Mouse (Mus musculus) ES-E14 (cell line): ENCODE measurements around the gene Ccdc103. TPM values are rescaled to one million over a fixed set of nuclear protein-coding genes. Genes with fewer than 3 reads are reported as not detected.

Experiments used
- DNase-seq: peaks from one replicate; pipeline ENCODE4 v3.0.0-alpha.2; 2013; ENCODE audit warnings: low read depth, low spot score
- H3K27ac ChIP-seq: 2 replicates; pipeline ENCODE4 v1.5.1; 2012; ENCODE audit warnings: low read depth, mild to moderate bottlenecking, low read length, moderate library complexity, mixed read lengths; ENCODE audit not compliant: poor library complexity, insufficient read depth, severe bottlenecking
- H3K36me3 ChIP-seq: 2 replicates; pipeline ENCODE4 v1.6.1; 2012; ENCODE audit warnings: mild to moderate bottlenecking, low read length, moderate library complexity, mixed read lengths; ENCODE audit not compliant: control insufficient read depth, poor library complexity, insufficient read depth, severe bottlenecking
- H3K4me1 ChIP-seq, 2 experiments: fragments of 150-350 bp in 1 of 2; sonication (generic) in 1 of 2; 2 replicates each; pipeline ENCODE4 v1.6.1; 2012; ENCODE audit warnings: low read length in 2 of 2, mild to moderate bottlenecking in 1 of 2, mixed read lengths in 1 of 2; ENCODE audit not compliant: control insufficient read depth in 2 of 2, insufficient read depth in 2 of 2, poor library complexity in 1 of 2
- H3K4me3 ChIP-seq, 2 experiments: fragments of 150-350 bp in 1 of 2; sonication (generic) in 1 of 2; 2 replicates each; pipeline ENCODE4 v1.5.1; 2012; ENCODE audit warnings: low read length in 2 of 2, low read depth in 1 of 2, mild to moderate bottlenecking in 1 of 2, mixed read lengths in 1 of 2; ENCODE audit not compliant: insufficient read depth in 1 of 2, poor library complexity in 1 of 2, severe bottlenecking in 1 of 2
- H3K9ac ChIP-seq: 2 replicates; pipeline ENCODE4 v1.6.1; 2012; ENCODE audit warnings: low read depth, mild to moderate bottlenecking, low read length, mixed read lengths; ENCODE audit not compliant: poor library complexity, insufficient read depth, severe bottlenecking
- H3K9me3 ChIP-seq: fragments of 150-350 bp; sonication (generic); 2 replicates; pipeline ENCODE4 v1.6.1; 2012; ENCODE audit warnings: low read depth, mild to moderate bottlenecking, low read length; ENCODE audit not compliant: control insufficient read depth, insufficient read depth
- CHD2 ChIP-seq: IDR thresholded peaks from 2 replicates; pipeline ENCODE4 v1.6.1; 2014; ENCODE audit warnings: mild to moderate bottlenecking, low read depth, low read length, inconsistent platforms
- HCFC1 ChIP-seq: IDR thresholded peaks from 2 replicates; pipeline ENCODE4 v1.6.1; 2012; ENCODE audit warnings: low read length, inconsistent platforms, borderline replicate concordance; ENCODE audit not compliant: insufficient read depth
- MAFK ChIP-seq: IDR thresholded peaks from 2 replicates; pipeline ENCODE4 v1.6.1; 2014; ENCODE audit warnings: mild to moderate bottlenecking, low read depth, low read length, inconsistent platforms; ENCODE audit not compliant: insufficient read depth
- ZC3H11A ChIP-seq: IDR thresholded peaks from 2 replicates; pipeline ENCODE4 v1.6.1; 2012; ENCODE audit warnings: low read depth, mild to moderate bottlenecking, inconsistent platforms, low read length, borderline replicate concordance
- ZNF384 ChIP-seq: IDR thresholded peaks from 2 replicates; pipeline ENCODE4 v1.6.1; 2012; ENCODE audit warnings: low read depth, low read length, inconsistent platforms
- in situ Hi-C, 2 experiments: fragments of 600-800 bp; cut with MboI; formaldehyde crosslinking; loops; one replicate each; pipeline ENCODE4 v1.15.1; 2025; ENCODE audit warnings: low sequenced_read_pairs in 2 of 2, inconsistent platforms in 1 of 2; ENCODE audit not compliant: unreplicated experiment in 2 of 2
- total RNA-seq: library from RNA; depleted of rRNA; stranded (reverse); fragments of 300-350 nt; gene quantifications from 2 replicates; pipeline ENCODE4 v1.2.3, GENCODE M21; 2012

Ccdc103 gene
- total RNA-seq, 1 experiment: 1.1 TPM

DNA sequence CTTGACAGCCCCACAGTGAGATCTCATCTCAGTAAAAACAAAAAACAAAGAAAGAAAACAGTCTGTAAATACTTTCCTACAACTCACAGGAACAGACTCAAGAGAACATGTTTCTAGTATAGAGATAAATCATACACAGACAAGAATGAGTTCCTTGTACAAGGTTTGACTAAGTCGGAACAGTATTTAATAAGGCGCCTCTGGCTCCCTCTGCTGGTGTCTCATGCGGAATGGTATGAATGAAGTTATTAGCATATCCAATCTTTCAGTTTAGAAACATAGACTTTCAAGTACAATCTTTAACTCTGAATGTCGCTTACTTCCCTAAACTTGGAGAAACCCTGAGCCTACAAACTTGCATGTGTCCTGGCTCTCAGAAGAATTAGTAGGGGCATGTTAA, 16.7 kb upstream of the Ccdc103 start:
- peaks cover 66% of the 10 kb centered on the region for H3K36me3 ChIP-seq
- no peak overlapping the region for H3K27ac ChIP-seq
- no peaks in the 10 kb centered on the region for H3K4me1 ChIP-seq
- no peak for TF ChIP-seq ZNF384
- TF ChIP-seq HCFC1: no peak
- no peak for TF ChIP-seq CHD2
- TF ChIP-seq MAFK: no peak
- no peak for TF ChIP-seq ZC3H11A
- DNase-seq: peak; percentile 43
- H3K4me3 ChIP-seq: no peak overlapping the region
- H3K9me3 ChIP-seq: no peaks in the 10 kb centered on the region
- no peak overlapping the region for H3K9ac ChIP-seq
- in situ Hi-C loops: no loop called here

GRCm38 (mm10) chr11:102874801-102875334, 6.1 kb upstream of the Ccdc103 start:
- TF ChIP-seq HCFC1 (no peak), ZC3H11A (no peak), MAFK (no peak), ZNF384 (no peak), CHD2 (no peak)
- no peaks in the 10 kb centered on the region for H3K9me3 ChIP-seq
- no peak overlapping the region for H3K4me3 ChIP-seq
- in situ Hi-C loops: no loop called here
- no peak for DNase-seq
- H3K27ac ChIP-seq: no peak overlapping the region
- no peak overlapping the region for H3K9ac ChIP-seq
- H3K4me1 ChIP-seq: no peaks in the 10 kb centered on the region; a peak in 1 of 4 replicates
- peaks cover 32% of the 10 kb centered on the region for H3K36me3 ChIP-seq

DNA sequence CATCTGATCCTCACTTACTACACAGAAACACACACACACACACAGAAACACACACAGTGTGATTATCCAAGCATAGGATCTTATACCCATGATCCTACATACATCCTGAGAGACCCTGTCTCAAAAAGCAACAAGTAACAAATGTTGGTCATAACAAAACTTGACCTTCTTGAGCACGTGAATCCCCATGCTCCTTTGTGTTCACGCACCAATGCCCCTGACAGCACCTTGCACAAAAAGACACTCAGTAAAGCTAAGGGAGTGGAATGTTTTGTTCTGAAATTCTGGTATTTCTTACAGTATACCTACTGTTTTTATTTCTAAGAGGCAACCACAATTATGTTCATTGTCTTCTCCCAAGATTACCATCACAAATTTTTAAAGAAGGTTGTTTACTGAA, 1.4 kb upstream of the Ccdc103 start:
- Histone ChIP-seq H3K36me3 (peaks cover 17% of the 10 kb centered on the region), H3K27ac (no peak overlapping the region), H3K4me1 (peaks cover 0 to 2% of the 10 kb centered on the region in 2 experiments; a peak in 1 of 4 replicates), H3K9me3 (no peaks in the 10 kb centered on the region), H3K4me3 (peak overlapping the region in 1 of 2 experiments; percentile 74; a peak in 2 of 4 replicates), H3K9ac (no peak overlapping the region)
- no peak for DNase-seq
- in situ Hi-C loops: no loop called here
- TF ChIP-seq ZC3H11A (no peak), CHD2 (no peak), HCFC1 (no peak), MAFK (no peak), ZNF384 (no peak)

- Histone ChIP-seq H3K4me1 (peaks cover 0 to 2% of the 10 kb centered on the region in 2 experiments; a peak in 1 of 4 replicates), H3K27ac (no peak overlapping the region), H3K9me3 (no peaks in the 10 kb centered on the region), H3K36me3 (peaks cover 3% of the 10 kb centered on the region), H3K4me3 (peak overlapping the region; percentile 71 to 74), H3K9ac (peak overlapping the region; percentile 79)
- DNase-seq: no peak
- in situ Hi-C loops: no loop called here
- TF ChIP-seq ZNF384: no peak
- TF ChIP-seq CHD2: no peak
- TF ChIP-seq ZC3H11A: no peak
- no peak for TF ChIP-seq MAFK
- TF ChIP-seq HCFC1: no peak
Observed at GRCm38 (mm10) chr11:102881314-102882198, 552 bp downstream of the Ccdc103 start.
